Mouse (Mus musculus) spleen, adult 2 months (tissue): ENCODE data around the gene Tyw1. TPM values are rescaled to one million over a fixed set of nuclear protein-coding genes. Genes with fewer than 3 reads are reported as not detected.

Source experiments
- DNase-seq, 2 experiments: peaks; one replicate each; pipeline versions ENCODE4 v3.0.0 to v3.0.0-alpha.2; 2012 to 2021; ENCODE audit warnings: low spot score in 2 of 2, low read depth in 1 of 2
- H3K27ac ChIP-seq: fragments of 200-500 bp; 2 replicates; pipeline ENCODE4 v1.5.1; 2012; ENCODE audit warnings: low read length, inconsistent platforms; ENCODE audit not compliant: insufficient read depth
- H3K27me3 ChIP-seq: fragments of 200-500 bp; 2 replicates; pipeline ENCODE4 v1.6.1; 2012; ENCODE audit warnings: mild to moderate bottlenecking, moderate library complexity, low read length, inconsistent platforms; ENCODE audit not compliant: control insufficient read depth, insufficient read depth
- H3K36me3 ChIP-seq: fragments of 200-500 bp; 2 replicates; pipeline ENCODE4 v1.6.1; 2012; ENCODE audit warnings: mild to moderate bottlenecking, low read length, inconsistent platforms; ENCODE audit not compliant: control insufficient read depth, insufficient read depth
- H3K4me1 ChIP-seq: fragments of 200-500 bp; 2 replicates; pipeline ENCODE4 v1.6.1; 2011; ENCODE audit warnings: inconsistent platforms; ENCODE audit not compliant: control insufficient read depth, insufficient read depth, insufficient read length
- H3K4me3 ChIP-seq: fragments of 200-500 bp; 2 replicates; pipeline ENCODE4 v1.5.1; 2011; ENCODE audit warnings: mild to moderate bottlenecking, inconsistent platforms; ENCODE audit not compliant: insufficient read depth, insufficient read length; ENCODE audit errors: extremely low read depth
- CTCF ChIP-seq: fragments of 200-500 bp; IDR thresholded peaks from 2 replicates; pipeline ENCODE4 v1.5.1; 2011; ENCODE audit warnings: mild to moderate bottlenecking, inconsistent platforms; ENCODE audit not compliant: insufficient read depth, insufficient read length, insufficient replicate concordance; ENCODE audit errors: extremely low read depth
- POLR2A ChIP-seq: fragments of 200-500 bp; IDR thresholded peaks from 2 replicates; pipeline ENCODE4 v1.6.1; 2011; ENCODE audit warnings: low read depth, low read length, inconsistent platforms
- WGBS: fragments of 180-500 bp; shearing (Covaris S2); methylation state at CpG from one replicate; pipeline ENCODE4 v1.1.7; 2018; 5-methylcytosine and 5-hydroxymethylcytosine counted together
- polyA plus RNA-seq: library from polyadenylated mRNA; depleted of rRNA; stranded (reverse); fragments of >200 nt; gene quantifications from 2 replicates; pipeline ENCODE4 v1.2.3, GENCODE M21; 2012; rRNA removed

Gene Tyw1
- polyA plus RNA-seq, 1 experiment: 9.0 TPM

GRCm38 (mm10) chr5:130369237-130369636, 113.8 kb downstream of the Tyw1 start, which contains the start of gene Caln1:
Gene Caln1, plus strand, starts transcription at chr5:130369455.
- no peak for DNase-seq
- Histone ChIP-seq H3K4me3 (no peak within 1 kb of the TSS), H3K27ac (no peak within 1 kb of the TSS), H3K36me3 (no peaks in the 10 kb centered on the region), H3K27me3 (no peaks in the 10 kb centered on the region), H3K4me1 (no peaks in the 10 kb centered on the region)
- WGBS: 78% methylated on average over 11 of the region's 11 CpGs
- no peak for TF ChIP-seq POLR2A
- TF ChIP-seq CTCF: no peak

- H3K4me3 ChIP-seq: no peak overlapping the region
- H3K27me3 ChIP-seq: no peaks in the 10 kb centered on the region
- no peaks in the 10 kb centered on the region for H3K4me1 ChIP-seq
- DNase-seq: no peak
- TF ChIP-seq CTCF (no peak), POLR2A (no peak)
- no peaks in the 10 kb centered on the region for H3K36me3 ChIP-seq
- H3K27ac ChIP-seq: no peak overlapping the region
- WGBS: 91% methylated on average over 3 of the region's 3 CpGs
Measured at GRCm38 (mm10) chr5:130375411-130375810, 120.0 kb downstream of the Tyw1 start.

GRCm38 (mm10) chr5:130384222-130384912, 128.9 kb downstream of the Tyw1 start, which contains the start of gene A330070K13Rik:
Gene A330070K13Rik, minus strand, starts transcription at chr5:130384631.
- no peaks in the 10 kb centered on the region for H3K36me3 ChIP-seq
- no peak within 1 kb of the TSS for H3K4me3 ChIP-seq
- no peak for DNase-seq
- WGBS: 12% methylated on average over 13 of the region's 13 CpGs
- TF ChIP-seq POLR2A (no peak), CTCF (no peak)
- no peaks in the 10 kb centered on the region for H3K27me3 ChIP-seq
- no peak within 1 kb of the TSS for H3K27ac ChIP-seq
- H3K4me1 ChIP-seq: no peaks in the 10 kb centered on the region

GRCm38 (mm10) chr5:130386418-130386817, 131.0 kb downstream of the Tyw1 start:
- TF ChIP-seq CTCF: no peak
- TF ChIP-seq POLR2A: no peak
- Histone ChIP-seq H3K4me1 (no peaks in the 10 kb centered on the region), H3K36me3 (no peaks in the 10 kb centered on the region), H3K27me3 (no peaks in the 10 kb centered on the region), H3K4me3 (no peak overlapping the region), H3K27ac (no peak overlapping the region)
- DNase-seq: no peak
- WGBS: 82% methylated on average over 7 of the region's 7 CpGs

Other genes starting within 250 kb of the Tyw1 start
- 18.0 and 22.4 TPM in 2 replicates for gene Asl, start 226.4 kb upstream of the Tyw1 start, polyA plus RNA-seq
- gene Crcp, start 226.3 kb upstream of the Tyw1 start, polyA plus RNA-seq: 7.1 and 9.8 TPM in 2 replicates
- 10.9 and 15.5 TPM in 2 replicates for gene Tpst1, start 182.3 kb upstream of the Tyw1 start, polyA plus RNA-seq
- gene Kctd7, start 110.8 kb upstream of the Tyw1 start, polyA plus RNA-seq: 5.2 and 8.9 TPM in 2 replicates
- 16.4 and 17.6 TPM in 2 replicates for gene Rabgef1, start 83.8 kb upstream of the Tyw1 start, polyA plus RNA-seq
- gene Tmem248, start 38.5 kb upstream of the Tyw1 start, polyA plus RNA-seq: 18.6 and 26.9 TPM in 2 replicates
- 16.9 and 18.7 TPM in 2 replicates for gene Sbds, start 89 bp upstream of the Tyw1 start, polyA plus RNA-seq
- not detected in 2 replicates for gene Caln1, start 113.8 kb downstream of the Tyw1 start, polyA plus RNA-seq
- not detected in 2 replicates for gene A330070K13Rik, start 129.0 kb downstream of the Tyw1 start, polyA plus RNA-seq